Mouse (Mus musculus) gastrocnemius, adult 2 months (tissue): ENCODE measurements at regions not wholly inside any gene's neighbourhood (a gene's known extent, or its start where the extent isn't known, plus 50 kb on each side); places are given as distances from the start of the nearest gene placed in this dataset.

Experiments used
- DNase-seq: peaks from one replicate; pipeline ENCODE4 v3.0.0; 2022
- H3K27ac ChIP-seq: fragments of 200-600 bp; 2 replicates; pipeline ENCODE4 v1.8.1; 2022; ENCODE audit warnings: mild to moderate bottlenecking
- H3K4me3 ChIP-seq: fragments of 200-600 bp; 2 replicates; pipeline ENCODE4 v1.8.1; 2022; ENCODE audit warnings: mild to moderate bottlenecking, moderate library complexity
- CTCF ChIP-seq: fragments of 200-600 bp; IDR thresholded peaks from 2 replicates; pipeline ENCODE4 v1.8.1; 2022; ENCODE audit warnings: antibody characterized with exemption, mild to moderate bottlenecking, moderate library complexity
- intact Hi-C: fragments of 180-260 bp; cut with DNase I; formaldehyde crosslinking; loops from one replicate; pipeline ENCODE4 v1.15.1; 2025

DNA sequence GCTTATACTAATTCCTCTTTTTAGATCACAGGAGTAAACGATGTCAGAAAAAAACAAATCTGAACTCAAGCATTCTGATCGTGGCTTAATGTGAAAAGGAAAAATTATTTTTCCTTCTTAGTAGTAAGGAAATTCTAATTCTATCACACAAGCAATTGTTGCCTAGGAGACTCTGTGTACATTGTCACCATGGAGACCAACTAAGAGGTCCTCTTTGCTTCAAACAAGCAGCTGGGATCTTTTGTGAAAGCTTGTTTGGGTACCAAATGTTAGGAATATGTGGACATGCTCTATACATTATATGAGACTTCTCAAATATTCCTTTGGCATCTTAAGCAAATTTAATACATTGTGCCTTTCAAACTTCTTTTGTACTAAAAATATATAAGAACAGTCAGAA lies 345.9 kb upstream of the Atp10a start:
- no peak for DNase-seq
- intact Hi-C loops = no loop called here
- Histone ChIP-seq H3K4me3 (no peak overlapping the region), H3K27ac (no peak overlapping the region)
- TF ChIP-seq CTCF = no peak

DNA sequence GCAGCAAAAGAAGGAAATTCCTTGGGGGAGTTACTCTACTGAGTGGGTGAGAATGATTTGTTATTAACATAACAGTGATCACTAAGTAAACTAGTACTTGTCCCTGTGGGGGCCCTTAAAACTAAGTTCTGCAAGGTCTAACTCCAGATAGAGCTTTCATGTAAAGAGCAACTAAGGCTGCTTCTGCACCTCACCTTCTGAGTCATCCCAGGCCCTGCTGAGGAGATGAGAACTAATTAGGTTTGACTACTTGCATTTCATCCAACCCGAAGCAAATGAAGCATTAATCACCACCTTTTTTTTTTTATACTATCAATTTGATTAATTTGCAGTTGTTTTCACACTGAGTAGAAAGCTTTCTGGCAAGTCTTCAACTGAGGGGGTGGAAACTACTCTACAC lies 333.6 kb upstream of the Atp10a start:
- Histone ChIP-seq H3K4me3 (no peak overlapping the region), H3K27ac (no peak overlapping the region)
- TF ChIP-seq CTCF = no peak
- intact Hi-C loops = no loop called here
- no peak for DNase-seq

DNA sequence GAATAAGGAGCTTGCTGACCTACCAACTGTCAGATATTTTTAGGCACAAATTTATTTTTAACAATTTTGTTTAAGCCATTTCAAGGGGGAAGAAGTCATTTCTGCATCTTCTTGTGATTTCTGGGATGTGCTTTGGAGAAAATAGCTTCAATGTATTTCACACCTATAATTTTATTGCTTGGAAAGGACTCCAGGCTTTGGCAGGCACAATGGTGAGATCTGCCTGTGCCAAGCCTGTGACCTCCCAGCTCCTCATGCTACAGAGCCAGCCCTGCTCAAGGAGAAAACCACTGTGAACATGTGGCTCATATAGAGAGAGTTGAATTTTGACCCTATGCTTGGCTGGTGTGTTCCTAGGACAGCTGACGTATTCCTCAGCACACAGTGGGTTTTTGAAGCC lies 288.6 kb upstream of the Atp10a start:
- TF ChIP-seq CTCF = no peak
- no peak overlapping the region for H3K4me3 ChIP-seq
- no peak overlapping the region for H3K27ac ChIP-seq
- DNase-seq = no peak
- intact Hi-C loops = no loop called here

DNA sequence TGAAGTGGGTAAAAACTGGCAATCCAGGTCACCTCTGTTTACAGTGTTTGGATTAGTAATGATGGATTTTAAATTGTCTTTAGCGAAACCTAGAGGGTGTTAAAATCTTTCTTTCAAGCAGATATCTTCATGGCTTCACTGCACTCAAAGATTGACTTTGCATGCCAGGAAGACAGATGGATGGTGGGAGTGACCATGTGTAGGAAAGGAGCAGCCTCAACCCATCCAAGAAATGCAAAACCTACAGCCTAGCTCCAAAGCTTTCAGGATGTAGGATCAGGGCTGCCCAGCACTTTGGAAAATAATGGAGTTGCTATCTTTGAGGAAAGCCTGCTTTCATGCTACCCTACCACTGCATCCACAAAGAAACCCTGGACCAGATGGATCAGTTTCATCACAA lies 272.6 kb upstream of the Atp10a start:
- no peak for DNase-seq

DNA sequence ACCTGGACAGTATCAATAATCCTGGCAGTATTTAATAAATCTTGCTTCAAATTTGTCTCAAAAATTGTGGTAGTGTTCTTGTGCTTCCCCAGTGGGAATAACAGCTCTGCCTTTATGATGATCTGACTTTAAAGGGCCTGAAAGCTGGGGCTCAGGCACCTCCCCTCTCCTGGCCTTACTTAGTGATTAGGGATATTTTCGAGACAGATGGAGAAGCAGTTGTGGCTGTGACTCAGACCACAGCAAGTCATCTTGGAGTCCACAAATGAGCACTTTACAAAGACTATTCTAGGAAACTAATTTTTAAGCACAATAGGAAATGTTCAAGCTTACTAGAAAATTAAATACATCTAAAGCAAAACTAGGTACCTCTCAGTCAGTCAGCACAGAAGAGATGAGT lies 267.6 kb upstream of the Atp10a start:
- no peak for TF ChIP-seq CTCF
- no peak overlapping the region for H3K4me3 ChIP-seq
- H3K27ac ChIP-seq = no peak overlapping the region
- intact Hi-C loops = no loop called here
- DNase-seq = no peak

More for the DNA sequence above, 272.6 kb upstream of the Atp10a start:
- H3K4me3 ChIP-seq = no peak overlapping the region
- intact Hi-C loops = no loop called here
- TF ChIP-seq CTCF = no peak
- no peak overlapping the region for H3K27ac ChIP-seq

DNA sequence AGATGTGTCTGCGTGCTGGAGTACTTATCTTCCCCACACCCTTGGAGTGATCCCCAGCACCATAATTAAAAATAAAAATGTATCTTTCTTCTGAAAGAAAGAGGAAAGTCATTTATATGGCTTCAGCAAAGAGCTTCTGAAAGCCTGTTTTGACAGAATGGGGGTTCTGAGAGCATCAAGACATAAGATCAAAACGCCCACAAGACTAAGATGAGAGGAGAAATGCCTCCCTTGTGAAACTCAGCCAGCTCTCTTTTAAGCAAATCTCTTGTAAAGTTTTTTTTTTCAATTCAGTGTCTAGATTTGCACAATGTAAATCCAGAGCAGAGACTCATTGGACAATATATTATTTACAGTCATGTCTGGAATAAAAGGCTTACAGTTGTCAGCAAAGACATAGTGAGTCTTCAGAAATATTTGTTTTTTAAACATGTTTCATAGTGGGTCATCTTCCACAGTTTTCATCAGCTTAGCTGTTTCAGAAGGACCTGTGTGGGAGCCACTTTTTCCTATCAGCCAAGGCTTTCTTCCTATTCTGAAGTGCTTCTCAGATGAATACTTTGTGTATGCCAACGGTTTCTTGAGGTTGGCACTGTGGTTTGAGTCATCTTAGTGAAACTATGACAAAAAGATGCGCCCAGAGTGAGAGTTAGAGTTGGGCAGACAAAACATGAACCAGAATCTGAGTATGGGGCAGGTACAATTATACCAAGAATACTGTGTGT lies 263.4 kb upstream of the Atp10a start:
- no peak for TF ChIP-seq CTCF
- no peak for DNase-seq
- Histone ChIP-seq H3K4me3 (no peak overlapping the region), H3K27ac (no peak overlapping the region)
- intact Hi-C loops = no loop called here

DNA sequence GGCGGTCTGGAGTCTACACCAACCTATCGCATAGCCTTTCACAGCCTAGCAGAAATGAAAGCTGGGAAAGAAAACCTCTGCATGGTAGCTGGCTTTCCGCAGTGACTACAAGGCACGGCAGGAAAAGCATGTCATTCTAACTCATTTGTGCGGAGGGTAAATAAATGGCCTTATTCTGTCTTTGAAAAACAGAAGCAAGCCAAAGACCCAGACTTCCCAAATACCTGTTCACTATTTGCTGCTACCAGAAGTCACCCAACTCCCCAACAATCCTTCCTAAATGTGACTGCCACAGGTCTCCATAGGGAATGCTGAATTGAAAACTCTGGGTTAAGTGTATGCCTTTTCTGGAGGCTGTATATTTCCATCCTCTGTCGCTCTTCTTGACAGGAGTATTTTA lies 258.0 kb upstream of the Atp10a start:
- Histone ChIP-seq H3K27ac (no peak overlapping the region), H3K4me3 (peak overlapping the region; percentile 85)
- no peak for TF ChIP-seq CTCF
- no peak for DNase-seq
- intact Hi-C loops = no loop called here

DNA sequence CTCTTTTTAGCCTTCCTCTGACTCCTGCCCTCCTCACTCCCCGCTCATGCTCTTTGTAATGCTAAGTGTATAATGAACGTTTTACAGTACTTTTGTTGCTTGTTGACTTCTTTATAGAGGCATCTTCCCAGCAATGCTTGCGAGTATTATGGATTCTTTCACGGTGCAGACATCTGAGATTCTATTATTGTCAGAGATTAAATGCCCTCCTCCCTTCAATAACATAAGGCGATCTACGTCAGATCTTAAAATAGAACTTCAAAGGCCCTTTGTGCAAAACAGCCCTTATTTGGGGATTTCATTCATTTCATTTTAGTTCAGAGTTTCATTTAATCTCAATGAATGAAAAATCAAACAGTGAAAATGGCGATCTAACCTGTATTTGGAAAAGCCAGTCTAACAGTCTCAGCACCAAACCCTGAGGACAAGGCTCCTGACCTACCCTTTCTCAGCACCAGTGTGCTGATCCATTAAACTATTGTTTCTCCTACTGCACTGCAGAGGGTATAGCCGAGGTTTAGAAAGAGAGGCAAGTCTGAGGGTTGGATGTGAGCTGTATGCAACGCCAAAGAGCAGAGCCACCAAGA lies 257.3 kb upstream of the Atp10a start:
- DNase-seq = no peak
- intact Hi-C loops = no loop called here

DNA sequence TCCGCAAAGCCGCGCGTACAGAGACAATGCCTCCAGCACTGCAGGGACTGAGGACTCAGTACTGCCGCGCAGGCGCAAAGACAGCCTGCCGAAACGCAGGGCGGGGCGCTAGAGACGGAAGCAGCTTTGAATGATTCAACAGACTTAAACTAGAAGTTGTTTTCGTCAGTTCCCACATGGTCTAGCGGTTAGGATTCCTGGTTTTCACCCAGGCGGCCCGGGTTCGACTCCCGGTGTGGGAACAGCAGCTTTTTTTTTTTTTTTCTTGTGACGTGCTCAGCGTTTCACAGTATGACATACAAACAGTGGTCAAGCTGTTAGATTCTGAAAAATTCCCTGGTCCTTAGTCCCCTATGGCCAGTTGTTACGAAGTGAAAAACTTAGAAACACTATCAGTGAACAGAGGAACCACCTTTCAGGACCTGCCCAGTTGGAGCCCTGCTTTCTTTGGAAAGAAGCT lies 256.8 kb upstream of the Atp10a start:
- DNase-seq = peak; percentile 92
- intact Hi-C loops = no loop called here

More for the DNA sequence above, 257.3 kb upstream of the Atp10a start:
- TF ChIP-seq CTCF = no peak
- Histone ChIP-seq H3K27ac (peak overlapping the region; percentile 80), H3K4me3 (peak overlapping the region; percentile 85)

DNA sequence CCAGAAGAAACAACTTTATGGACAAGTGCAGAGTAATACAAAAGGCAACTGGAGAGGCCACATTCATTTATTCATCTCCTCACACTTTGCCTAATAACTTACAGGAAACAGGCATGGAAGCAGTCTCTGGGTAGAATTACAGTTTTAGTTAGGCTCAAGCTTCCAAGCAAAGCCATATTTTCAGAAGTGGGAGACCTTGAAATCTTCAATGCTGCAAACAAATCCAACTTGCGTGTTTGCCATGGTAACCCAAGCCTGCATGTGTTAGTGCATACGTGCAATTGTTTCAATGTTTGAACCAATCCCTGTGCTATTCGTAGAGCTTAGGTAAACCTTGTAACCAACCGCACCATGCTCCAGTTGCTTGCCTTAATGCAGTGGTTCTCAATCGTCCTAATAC lies 256.3 kb upstream of the Atp10a start:
- no peak for DNase-seq
- Histone ChIP-seq H3K4me3 (peak overlapping the region; percentile 85), H3K27ac (peak overlapping the region; percentile 76)
- no peak for TF ChIP-seq CTCF
- intact Hi-C loops = no loop called here

More for the DNA sequence above, 256.8 kb upstream of the Atp10a start:
- H3K27ac ChIP-seq = peak overlapping the region; percentile 80
- peak overlapping the region; percentile 85 for H3K4me3 ChIP-seq
- no peak for TF ChIP-seq CTCF

DNA sequence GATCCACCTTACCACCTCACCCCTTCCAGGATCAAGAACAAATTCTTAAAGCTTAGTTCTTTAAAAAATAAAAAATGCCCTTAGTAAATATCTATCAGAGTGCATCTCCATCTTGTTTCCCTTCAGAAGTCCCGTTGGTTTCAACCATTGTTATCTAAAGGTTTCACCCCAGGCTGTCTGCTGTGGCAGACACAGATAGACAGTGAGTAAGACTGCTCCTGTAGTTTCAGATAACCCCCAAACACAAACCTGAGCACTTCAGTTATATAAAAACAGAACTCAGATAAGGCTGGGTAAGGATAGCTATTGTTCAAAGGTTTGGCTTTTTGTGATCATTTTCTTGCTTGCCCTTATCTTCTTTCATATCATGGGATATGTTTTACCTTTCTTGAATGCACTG lies 255.4 kb upstream of the Atp10a start:
- TF ChIP-seq CTCF = no peak
- DNase-seq = no peak
- Histone ChIP-seq H3K4me3 (no peak overlapping the region), H3K27ac (no peak overlapping the region)
- intact Hi-C loops = no loop called here

DNA sequence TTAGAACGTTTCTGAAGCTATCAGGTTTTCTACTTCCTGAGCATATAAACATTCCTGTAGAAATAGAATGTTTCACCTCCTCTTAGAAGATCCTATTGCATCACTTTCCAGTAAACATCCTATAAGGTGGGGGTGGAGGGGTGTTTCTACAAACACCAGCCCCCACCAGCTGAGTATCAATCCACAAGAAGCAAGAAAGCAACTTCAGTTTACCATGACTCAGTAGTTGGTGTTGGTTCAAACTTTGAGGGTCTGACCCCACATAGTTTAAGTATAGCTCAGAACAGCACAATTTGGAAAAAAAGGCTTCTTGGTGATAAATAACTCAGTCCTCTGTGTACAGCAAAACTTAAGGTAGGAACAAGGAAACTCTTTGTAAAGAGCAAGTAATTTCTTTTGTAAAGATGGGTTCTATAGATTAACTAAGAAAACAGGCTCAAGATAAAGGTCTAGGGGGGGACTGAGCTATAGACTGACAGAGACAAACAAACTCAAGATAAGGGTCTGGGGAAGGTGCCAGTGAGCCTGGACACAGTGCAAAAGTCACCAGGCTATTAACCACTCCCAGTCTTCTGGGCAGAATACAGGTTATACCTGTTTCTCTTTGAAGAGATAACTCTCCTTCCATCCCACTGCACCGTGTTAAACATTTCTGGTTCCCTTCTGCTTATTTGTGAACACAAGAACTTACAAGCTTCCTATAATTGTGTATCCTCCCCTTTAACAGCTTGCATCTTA lies 218.9 kb upstream of the Atp10a start:
- H3K27ac ChIP-seq = no peak overlapping the region
- intact Hi-C loops = no loop called here
- DNase-seq = no peak
- H3K4me3 ChIP-seq = no peak overlapping the region
- no peak for TF ChIP-seq CTCF

DNA sequence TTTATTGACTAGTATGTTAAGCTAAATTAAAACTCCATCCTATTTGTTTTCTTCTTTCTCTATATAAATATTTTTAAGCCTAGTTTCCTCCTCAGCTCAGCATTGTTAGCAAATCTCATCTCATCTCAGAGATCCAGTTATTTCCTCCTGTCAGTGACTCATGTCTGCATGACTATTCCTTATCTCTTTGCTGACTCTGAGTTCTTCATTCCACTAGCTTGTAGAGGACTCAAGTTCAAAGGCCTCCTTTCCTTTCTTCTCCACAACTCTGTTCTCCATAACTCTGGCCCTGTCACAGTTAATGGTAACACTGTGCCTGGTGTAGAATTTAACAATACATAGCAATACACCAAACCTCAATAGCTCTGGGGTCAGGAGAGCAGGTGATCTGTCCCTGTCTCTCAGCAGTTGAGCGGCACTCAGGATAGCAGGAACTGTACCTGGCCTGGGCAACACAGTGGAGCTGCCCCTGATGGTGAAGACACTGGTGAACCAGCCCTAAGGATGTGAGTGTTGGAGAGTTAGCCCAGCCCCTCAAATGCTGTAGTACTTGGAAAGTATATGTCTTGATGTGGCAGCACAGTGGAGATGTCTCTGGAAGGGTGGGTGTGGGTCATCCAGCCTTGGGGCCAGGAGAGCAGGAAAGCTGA lies 213.3 kb upstream of the Atp10a start:
- no peak overlapping the region for H3K27ac ChIP-seq
- no peak for TF ChIP-seq CTCF
- H3K4me3 ChIP-seq = no peak overlapping the region
- intact Hi-C loops = no loop called here
- no peak for DNase-seq
